Mouse (Mus musculus): ENCODE measurements around the gene Zfp524. TPM values are rescaled to one million over a fixed set of nuclear protein-coding genes. Genes with fewer than 3 reads are reported as not detected.

Gene Zfp524
- polyA plus RNA-seq, 1 experiment from 2014 or later, result 7.8 TPM

- H3K4me3 ChIP-seq (replicated peaks), result peak within 1 kb of the TSS; percentile 69
- H3K27me3 ChIP-seq, result peaks cover 23% of the 10 kb centered on the region
- under 1% methylated on average over 54 of the region's 65 CpGs for WGBS
- peaks cover 39% of the 10 kb centered on the region for H3K4me1 ChIP-seq (replicated peaks)
- no peaks in the 10 kb centered on the region for H3K9me3 ChIP-seq
- ATAC-seq (ENCODE audit: insufficient number of reproducible peaks, insufficient read depth, low FRiP score, low TSS enrichment, low read depth), result peak; percentile 74
- peak within 1 kb of the TSS; percentile 86 for H3K4me2 ChIP-seq
- H3K27ac ChIP-seq, result peak within 1 kb of the TSS; percentile 99
- peaks cover 12% of the 10 kb centered on the region for H3K36me3 ChIP-seq
- H3K9ac ChIP-seq (replicated peaks), result peak within 1 kb of the TSS; percentile 89
Measured at GRCm38 (mm10) chr7:5061774-5062359, 47.7 kb downstream of the Zfp524 start, which contains the start of gene U2af2. U2af2 (plus strand) TSS chr7:5062143.

DNA sequence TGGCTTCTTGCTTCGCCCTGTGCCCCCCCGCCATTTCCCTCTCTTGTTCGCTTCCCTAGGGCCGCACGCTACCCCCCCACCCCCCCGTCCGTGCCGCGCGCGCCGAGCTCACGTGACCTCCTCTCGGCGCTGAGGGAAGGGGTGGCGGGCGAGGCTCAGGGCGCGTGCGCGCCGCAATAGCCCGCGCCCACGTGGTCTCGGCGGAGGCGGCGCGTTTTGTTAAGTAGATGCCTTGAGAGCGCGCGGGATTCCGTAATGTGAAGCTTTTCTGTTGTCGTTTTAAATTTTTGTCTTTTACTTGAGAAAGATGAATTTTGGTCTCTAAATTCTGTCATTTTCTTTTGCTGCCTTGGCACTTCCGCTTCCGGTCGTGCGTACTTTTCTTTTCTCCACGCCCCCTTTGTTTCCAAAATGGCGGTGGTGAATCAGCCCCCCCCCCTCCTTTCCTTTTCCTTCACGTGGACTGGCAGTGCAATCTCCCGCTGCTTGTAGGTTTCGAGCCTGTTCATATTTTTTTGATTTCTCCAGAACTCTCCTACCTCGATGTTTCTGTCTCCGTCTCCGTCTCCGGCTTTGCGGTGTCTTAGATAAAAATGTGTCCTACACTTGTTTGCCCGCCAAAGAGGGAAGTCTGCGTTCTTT, 48.3 kb downstream of the Zfp524 start:
- Histone ChIP-seq H3K27me3 (peaks cover 17% of the 10 kb centered on the region), H3K4me1 (replicated peaks) (peaks cover 35% of the 10 kb centered on the region), H3K27ac (peak overlapping the region; percentile 99), H3K9me3 (no peaks in the 10 kb centered on the region), H3K4me2 (peak overlapping the region; percentile 86), H3K9ac (replicated peaks) (peak overlapping the region; percentile 89), H3K4me3 (replicated peaks) (peak overlapping the region; percentile 69), H3K36me3 (peaks cover 18% of the 10 kb centered on the region)
- under 1% methylated on average over 49 of the region's 51 CpGs for WGBS
- ATAC-seq (ENCODE audit: insufficient number of reproducible peaks, insufficient read depth, low FRiP score, low TSS enrichment, low read depth), result peak; percentile 27

- Histone ChIP-seq H3K9me3 (no peaks in the 10 kb centered on the region), H3K36me3 (peaks cover 42% of the 10 kb centered on the region), H3K27me3 (no peaks in the 10 kb centered on the region), H3K9ac (replicated peaks) (no peak overlapping the region), H3K4me3 (replicated peaks) (no peak overlapping the region), H3K4me2 (no peak overlapping the region), H3K27ac (no peak overlapping the region), H3K4me1 (replicated peaks) (peaks cover 24% of the 10 kb centered on the region)
- ATAC-seq (ENCODE audit: insufficient number of reproducible peaks, insufficient read depth, low FRiP score, low TSS enrichment, low read depth), result no peak
- 86% methylated on average over 6 of the region's 6 CpGs for WGBS
Measured at GRCm38 (mm10) chr7:5064886-5065285, 50.7 kb downstream of the Zfp524 start.

Other genes with a start within 250 kb of the Zfp524 start
- not detected in 2 replicates for gene Fam71e2, start 243.1 kb upstream of the Zfp524 start, polyA plus RNA-seq (2016; fragmentation: Nextera tagmentation; extraction: Ambion mirVana)
- gene Il11, start 231.6 kb upstream of the Zfp524 start, polyA plus RNA-seq (2016; fragmentation: Nextera tagmentation; extraction: Ambion mirVana), result not detected in 2 replicates
- 0.54 TPM in 1 of 2 replicates, not detected in the other for gene Tmem190, start 231.5 kb upstream of the Zfp524 start, polyA plus RNA-seq (2016; fragmentation: Nextera tagmentation; extraction: Ambion mirVana)
- gene Tmem238, start 224.8 kb upstream of the Zfp524 start, polyA plus RNA-seq (2016; fragmentation: Nextera tagmentation; extraction: Ambion mirVana), result 6.5 and 6.8 TPM in 2 replicates
- 396 and 399 TPM in 2 replicates for gene Rpl28, start 221.5 kb upstream of the Zfp524 start, polyA plus RNA-seq (2016; fragmentation: Nextera tagmentation; extraction: Ambion mirVana)
- gene Ube2s, start 201.8 kb upstream of the Zfp524 start, polyA plus RNA-seq (2016; fragmentation: Nextera tagmentation; extraction: Ambion mirVana), result 437 and 457 TPM in 2 replicates
- 0.12 and 0.21 TPM in 2 replicates for gene Shisa7, start 169.7 kb upstream of the Zfp524 start, polyA plus RNA-seq (2016; fragmentation: Nextera tagmentation; extraction: Ambion mirVana)
- gene Isoc2b, start 144.2 kb upstream of the Zfp524 start, polyA plus RNA-seq (2016; fragmentation: Nextera tagmentation; extraction: Ambion mirVana), result 4.2 and 5.2 TPM in 2 replicates
- 0.97 and 1.3 TPM in 2 replicates for gene Isoc2a, start 137.3 kb upstream of the Zfp524 start, polyA plus RNA-seq (2016; fragmentation: Nextera tagmentation; extraction: Ambion mirVana)
- not detected in 2 replicates for gene Gm36210, start 107.9 kb upstream of the Zfp524 start, polyA plus RNA-seq (2016; fragmentation: Nextera tagmentation; extraction: Ambion mirVana)
- gene Zfp628, start 99.2 kb upstream of the Zfp524 start, polyA plus RNA-seq (2016; fragmentation: Nextera tagmentation; extraction: Ambion mirVana), result 3.6 and 4.2 TPM in 2 replicates
- gene Nat14, start 92.4 kb upstream of the Zfp524 start, polyA plus RNA-seq (2016; fragmentation: Nextera tagmentation; extraction: Ambion mirVana), result 3.1 and 4.4 TPM in 2 replicates
- 2.5 and 3.1 TPM in 2 replicates for gene Ssc5d, start 88.6 kb upstream of the Zfp524 start, polyA plus RNA-seq (2016; fragmentation: Nextera tagmentation; extraction: Ambion mirVana)
- 0.29 and 0.51 TPM in 2 replicates for gene Sbk2, start 50.0 kb upstream of the Zfp524 start, polyA plus RNA-seq (2016; fragmentation: Nextera tagmentation; extraction: Ambion mirVana)
- gene Sbk3, start 43.2 kb upstream of the Zfp524 start, polyA plus RNA-seq (2016; fragmentation: Nextera tagmentation; extraction: Ambion mirVana), result not detected in 2 replicates
- 34.0 and 39.9 TPM in 2 replicates for gene Zfp579, start 18.3 kb upstream of the Zfp524 start, polyA plus RNA-seq (2016; fragmentation: Nextera tagmentation; extraction: Ambion mirVana)
- 57.9 and 58.9 TPM in 2 replicates for gene Fiz1, start 282 bp downstream of the Zfp524 start, polyA plus RNA-seq (2016; fragmentation: Nextera tagmentation; extraction: Ambion mirVana)
- 1.2 TPM in 1 of 2 replicates, not detected in the other for gene Gm44973, start 1.1 kb downstream of the Zfp524 start, polyA plus RNA-seq (2016; fragmentation: Nextera tagmentation; extraction: Ambion mirVana)
- 7.0 and 8.1 TPM in 2 replicates for gene Zfp865, start 6.0 kb downstream of the Zfp524 start, polyA plus RNA-seq (2016; fragmentation: Nextera tagmentation; extraction: Ambion mirVana)
- gene Ccdc106, start 6.1 kb downstream of the Zfp524 start, polyA plus RNA-seq (2016; fragmentation: Nextera tagmentation; extraction: Ambion mirVana), result 27.3 and 27.5 TPM in 2 replicates
- not detected in 2 replicates for gene 4632433K11Rik, start 19.7 kb downstream of the Zfp524 start, polyA plus RNA-seq (2016; fragmentation: Nextera tagmentation; extraction: Ambion mirVana)
- gene Zfp784, start 24.0 kb downstream of the Zfp524 start, polyA plus RNA-seq (2016; fragmentation: Nextera tagmentation; extraction: Ambion mirVana), result 4.7 and 5.2 TPM in 2 replicates
- gene Zfp580, start 37.1 kb downstream of the Zfp524 start, polyA plus RNA-seq (2016; fragmentation: Nextera tagmentation; extraction: Ambion mirVana), result 29.3 and 39.6 TPM in 2 replicates
- 171 and 175 TPM in 2 replicates for gene U2af2, start 47.7 kb downstream of the Zfp524 start, polyA plus RNA-seq (2016; fragmentation: Nextera tagmentation; extraction: Ambion mirVana)
- 62.8 and 67.3 TPM in 2 replicates for gene Epn1, start 65.8 kb downstream of the Zfp524 start, polyA plus RNA-seq (2016; fragmentation: Nextera tagmentation; extraction: Ambion mirVana)
- 0.14 TPM in 1 of 2 replicates, not detected in the other for gene Rfpl4, start 102.5 kb downstream of the Zfp524 start, polyA plus RNA-seq (2016; fragmentation: Nextera tagmentation; extraction: Ambion mirVana)
- 0.34 TPM in 1 of 2 replicates, not detected in the other for gene Rasl2-9, start 111.5 kb downstream of the Zfp524 start, polyA plus RNA-seq (2016; fragmentation: Nextera tagmentation; extraction: Ambion mirVana)
- not detected in 2 replicates for gene Vmn1r55, start 135.3 kb downstream of the Zfp524 start, polyA plus RNA-seq (2016; fragmentation: Nextera tagmentation; extraction: Ambion mirVana)
- gene Vmn1r56, start 182.3 kb downstream of the Zfp524 start, polyA plus RNA-seq (2016; fragmentation: Nextera tagmentation; extraction: Ambion mirVana), result not detected in 2 replicates
- gene Vmn1r57, start 204.1 kb downstream of the Zfp524 start, polyA plus RNA-seq (2016; fragmentation: Nextera tagmentation; extraction: Ambion mirVana), result not detected in 2 replicates

All from limb, embryonic 12.5 days (tissue).